Mouse (Mus musculus) olfactory bulb, adult 2 months (tissue): ENCODE results near the gene Mfsd4a.

Experiments
- CTCF ChIP-seq: fragments of 200-500 bp; IDR thresholded peaks from 2 replicates; pipeline ENCODE4 v1.5.1; 2012; ENCODE audit warnings: low read depth, mild to moderate bottlenecking, low read length, moderate library complexity; ENCODE audit not compliant: insufficient read depth
- POLR2A ChIP-seq: fragments of 200-500 bp; IDR thresholded peaks from 2 replicates; pipeline ENCODE4 v1.6.1; 2012; ENCODE audit warnings: mild to moderate bottlenecking, low read depth, low read length, moderate library complexity; ENCODE audit not compliant: insufficient read depth

DNA sequence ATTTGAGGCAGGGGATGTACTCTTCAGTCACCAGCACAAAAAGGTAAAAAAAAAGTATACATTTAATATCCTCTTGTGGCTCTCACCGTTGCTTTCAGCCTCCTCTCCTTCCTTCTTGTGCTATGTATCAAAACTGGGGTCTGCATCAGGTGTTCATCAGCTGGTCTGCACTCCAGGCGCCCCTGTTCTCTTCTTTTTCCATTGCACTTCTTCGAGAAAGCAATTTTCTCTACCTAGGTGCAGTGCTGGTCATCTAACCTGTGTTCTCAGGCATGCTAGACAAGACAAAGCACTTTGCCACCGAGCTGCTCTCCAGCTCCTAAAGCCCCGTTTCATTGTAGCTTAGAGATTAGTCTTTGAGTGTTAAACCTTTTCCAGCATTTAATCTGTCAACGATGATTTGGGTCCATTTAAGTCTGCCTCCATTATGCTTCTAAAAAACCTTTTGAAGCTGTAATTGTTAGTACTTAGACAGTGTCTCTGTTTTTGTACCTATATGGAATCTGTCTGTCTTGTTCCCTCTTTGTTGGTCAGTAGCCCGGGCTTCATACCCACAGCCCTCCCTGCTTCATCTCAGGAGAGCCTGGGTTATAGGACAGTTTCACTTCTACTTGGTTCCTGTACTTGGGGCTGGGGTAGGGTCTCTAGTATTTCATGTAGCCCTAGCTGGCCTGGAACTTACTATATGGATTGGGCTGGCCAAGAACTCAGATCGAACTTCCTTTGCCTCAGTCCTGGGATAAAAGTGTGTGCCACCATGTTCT, 58.8 kb downstream of the Mfsd4a start:
- TF ChIP-seq POLR2A (no peak), CTCF (no peak)
